Mouse (Mus musculus) cerebellum, adult 9-10 months (tissue): ENCODE data around the gene 2310057N15Rik.
"Not testable (repeated sequence)": the region's sequence is repeated elsewhere in the genome, so short reads cannot be mapped to it uniquely, and the experiment has no call there.

Experiments used
- DNase-seq: peaks from one replicate; pipeline ENCODE4 v3.0.0; 2022

The 2310057N15Rik gene

DNA sequence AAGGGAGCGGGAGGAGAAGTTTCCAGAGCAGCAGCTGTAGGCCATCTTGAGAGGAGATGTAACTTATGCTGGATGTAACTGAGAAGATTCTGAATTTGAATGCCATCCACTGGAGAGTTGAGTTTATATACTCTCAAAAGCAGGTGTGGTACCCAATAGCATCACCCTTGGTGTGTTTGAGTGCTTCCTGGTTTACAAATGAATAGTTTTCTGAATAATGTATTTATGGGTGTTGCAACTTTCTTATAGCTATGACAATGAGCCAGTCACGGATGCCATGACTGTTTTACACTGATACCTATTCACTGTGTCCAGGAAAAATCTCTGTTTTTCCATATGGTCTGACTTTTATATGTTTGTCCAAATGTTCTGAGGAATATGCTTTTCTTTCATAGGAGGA lies at the start of gene 2310057N15Rik:
Gene 2310057N15Rik (minus strand): TSS at position 101 of the 400 bp plus-strand sequence.
- DNase-seq = no peak

DNA sequence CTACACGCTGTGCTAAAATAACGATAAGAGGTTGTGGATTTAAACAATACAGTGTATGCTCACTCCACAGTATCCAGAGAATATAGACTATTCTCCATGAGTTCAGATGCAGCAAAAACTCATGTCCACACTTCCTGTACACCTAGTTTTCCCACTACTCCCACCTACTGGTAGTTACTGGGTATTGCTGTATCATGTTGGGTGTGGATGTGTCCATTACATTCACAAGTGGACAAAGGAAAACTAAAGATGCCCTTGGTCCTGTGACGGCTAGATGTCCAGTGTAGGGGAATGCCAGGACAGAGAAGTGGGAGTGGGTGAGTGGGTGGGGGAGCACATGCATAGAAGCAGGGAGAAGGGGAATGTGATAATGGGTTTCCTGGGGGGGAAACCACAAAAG lies 49.7 kb upstream of the 2310057N15Rik start:
- DNase-seq = peak; percentile 22

DNA sequence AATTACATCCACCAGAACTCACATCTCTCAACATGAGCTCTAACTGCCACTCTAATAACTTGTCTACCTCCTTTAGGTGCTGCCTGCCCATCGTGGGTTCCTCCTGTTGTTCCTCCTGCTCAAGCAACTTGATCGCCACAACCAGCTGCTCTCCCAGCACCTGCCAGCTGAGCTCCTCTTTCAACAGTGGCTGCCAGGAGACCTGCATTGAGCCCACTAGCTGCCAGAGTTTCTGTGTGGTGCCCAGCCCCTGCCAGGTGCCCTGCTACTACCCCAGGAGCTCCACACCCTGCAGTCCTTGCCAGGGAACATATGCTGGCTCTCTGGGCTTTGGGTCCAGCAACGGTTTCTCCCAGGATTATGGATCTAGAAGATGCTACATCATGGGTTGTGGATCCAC lies 46.1 kb upstream of the 2310057N15Rik start, which contains the start of gene Krtap15:
Gene Krtap15 (plus strand): TSS at position 150 of the 400 bp plus-strand sequence.
- no peak for DNase-seq

DNA sequence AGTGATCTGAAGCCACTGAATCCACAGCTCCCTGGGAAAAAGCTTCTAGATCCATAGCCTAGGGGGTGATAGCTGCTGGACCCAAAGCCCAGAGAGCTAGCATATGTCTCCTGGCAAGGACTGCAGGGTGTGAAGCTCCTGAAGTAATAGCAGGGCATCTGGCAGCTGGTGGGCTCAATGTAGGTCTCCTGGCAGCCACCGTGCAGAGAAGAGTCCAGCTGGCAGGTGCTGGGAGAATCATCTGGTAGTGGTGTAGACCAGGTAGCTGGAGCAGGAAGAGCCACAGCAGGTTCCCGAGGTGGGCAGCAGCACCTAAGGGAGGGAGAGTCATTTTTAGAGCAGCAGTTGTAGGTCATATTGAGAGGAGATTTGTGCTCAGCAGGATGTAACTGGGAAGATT lies 37.8 kb upstream of the 2310057N15Rik start, which contains the start of gene Gm20741:
Gene Gm20741 (minus strand): TSS at position 394 of the 400 bp plus-strand sequence.
- peak; percentile 72 for DNase-seq

DNA sequence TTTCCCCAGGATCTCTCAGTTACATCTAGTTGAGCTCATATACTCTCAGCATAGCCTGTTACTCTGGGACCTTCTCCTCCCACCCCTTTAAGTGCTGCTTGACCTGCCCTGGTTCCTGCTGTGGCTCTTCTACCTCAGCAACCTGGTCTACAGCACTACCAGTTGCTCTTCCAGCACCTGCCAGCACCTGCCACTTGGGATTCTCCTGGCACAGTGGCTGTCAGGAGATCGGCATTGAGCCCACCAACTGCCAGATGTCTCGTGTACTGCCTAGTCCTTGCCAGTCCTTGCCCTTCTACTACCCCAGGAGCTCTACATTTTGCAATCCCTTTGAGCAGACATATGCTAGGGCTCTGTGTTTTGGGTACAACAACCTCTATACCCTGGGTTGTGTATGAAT lies 12.8 kb upstream of the 2310057N15Rik start:
- no peak for DNase-seq

DNA sequence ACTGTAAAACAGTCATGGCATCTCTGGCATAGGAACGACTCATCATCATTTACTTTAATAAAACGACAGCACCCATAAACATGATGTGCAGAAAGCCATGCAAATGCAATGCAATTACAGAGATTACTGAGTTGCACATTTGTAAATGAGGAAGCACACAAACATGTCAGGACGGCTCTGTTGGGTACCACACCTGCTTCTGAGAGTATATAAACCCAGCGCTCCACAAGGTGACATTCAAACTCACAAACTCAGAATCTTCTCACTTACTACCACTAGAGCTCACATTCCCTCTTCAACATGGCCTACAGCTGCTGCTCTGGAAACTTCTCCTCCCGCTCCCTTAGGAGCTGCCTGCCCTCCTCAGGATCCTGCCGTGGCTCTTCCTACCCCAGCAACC lies 3.6 kb upstream of the 2310057N15Rik start, which contains the start of gene Gm5965:
Gene Gm5965 (plus strand): TSS at position 301 of the 400 bp plus-strand sequence.
- DNase-seq = no peak

DNA sequence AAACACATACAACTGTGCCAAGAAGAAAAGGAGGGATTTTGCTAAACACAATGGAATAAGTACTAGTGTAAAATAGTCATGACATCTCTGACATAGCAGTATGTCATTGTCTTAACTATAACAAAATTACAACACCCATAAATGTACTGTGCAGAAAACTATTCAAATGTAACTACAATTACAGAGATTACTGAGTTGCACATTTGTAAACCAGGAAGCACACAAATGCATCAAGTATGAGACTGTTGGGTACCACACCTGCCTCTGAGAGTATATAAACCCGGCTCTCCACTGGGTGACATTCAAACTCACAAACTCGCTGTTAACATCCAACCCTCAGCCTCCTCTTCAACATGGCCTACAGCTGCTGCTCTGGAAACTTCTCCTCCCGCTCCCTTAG lies 15.5 kb downstream of the 2310057N15Rik start, which contains the start of gene 2310034C09Rik:
Gene 2310034C09Rik (plus strand): TSS at position 301 of the 400 bp plus-strand sequence.
- DNase-seq = not testable (repeated sequence)

DNA sequence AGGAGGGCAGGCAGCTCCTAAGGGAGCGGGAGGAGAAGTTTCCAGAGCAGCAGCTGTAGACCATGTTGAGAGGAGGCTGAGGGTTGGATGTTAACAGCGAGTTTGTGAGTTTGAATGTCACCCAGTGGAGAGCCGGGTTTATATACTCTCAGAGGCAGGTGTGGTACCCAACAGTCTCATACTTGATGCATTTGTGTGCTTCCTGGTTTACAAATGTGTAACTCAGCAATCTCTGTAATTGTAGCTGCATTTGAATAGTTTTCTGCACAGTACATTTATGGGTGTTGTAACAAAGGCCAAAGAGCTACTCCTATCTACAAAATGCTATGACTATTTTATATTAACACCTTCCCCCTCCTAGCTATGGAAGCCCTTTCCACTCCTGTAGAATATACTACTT lies 22.5 kb downstream of the 2310057N15Rik start, which contains the start of gene Krtap13:
Gene Krtap13 (minus strand): TSS at position 101 of the 400 bp plus-strand sequence.
- not testable (repeated sequence) for DNase-seq

DNA sequence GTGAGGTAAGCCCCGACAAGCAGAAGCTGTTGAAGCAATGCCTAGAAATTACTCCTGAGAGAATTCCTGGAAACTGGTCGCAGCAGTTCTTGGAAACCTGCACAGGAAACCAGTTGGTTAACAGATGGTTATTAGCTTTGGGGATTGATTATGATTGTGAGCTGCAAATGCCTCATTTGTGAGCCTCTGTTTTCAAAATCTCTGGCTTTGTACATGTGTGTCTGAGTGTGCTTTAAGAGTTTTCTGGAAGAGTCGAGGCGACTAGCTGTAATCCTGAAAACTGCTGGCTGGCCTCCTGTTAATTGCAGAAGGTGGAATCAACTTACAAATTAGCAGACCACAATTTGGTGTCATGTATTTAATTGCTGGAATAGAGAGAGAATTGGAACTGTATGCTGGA lies 26.1 kb downstream of the 2310057N15Rik start:
- DNase-seq = no peak

DNA sequence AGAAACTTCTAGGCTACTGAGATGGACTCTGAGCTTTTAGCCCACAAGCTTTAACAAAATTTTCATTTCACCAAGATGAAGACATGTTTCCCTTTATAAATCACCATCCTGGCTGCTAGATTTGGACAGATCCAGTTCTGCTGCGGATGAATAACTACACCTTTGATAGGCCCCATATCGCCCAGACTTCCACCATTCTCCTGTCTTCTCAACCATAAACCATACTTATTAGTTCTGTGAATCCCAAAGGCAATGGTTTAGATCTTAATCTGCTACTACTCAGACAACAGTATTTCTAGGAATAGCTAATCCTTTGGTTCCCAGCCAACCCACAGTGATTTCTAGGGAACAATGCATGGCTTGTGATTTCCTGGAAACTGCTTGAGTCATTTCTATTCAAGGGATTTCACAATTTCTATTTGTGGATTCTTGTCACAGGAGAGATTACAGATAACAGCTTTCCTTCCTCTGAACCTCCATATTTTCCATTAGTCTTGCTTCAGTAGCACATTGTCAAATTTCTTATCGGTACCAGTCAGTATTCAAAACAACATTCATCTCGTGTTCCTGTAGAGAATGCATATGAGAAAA lies 29.2 kb downstream of the 2310057N15Rik start:
- DNase-seq = no peak

DNA sequence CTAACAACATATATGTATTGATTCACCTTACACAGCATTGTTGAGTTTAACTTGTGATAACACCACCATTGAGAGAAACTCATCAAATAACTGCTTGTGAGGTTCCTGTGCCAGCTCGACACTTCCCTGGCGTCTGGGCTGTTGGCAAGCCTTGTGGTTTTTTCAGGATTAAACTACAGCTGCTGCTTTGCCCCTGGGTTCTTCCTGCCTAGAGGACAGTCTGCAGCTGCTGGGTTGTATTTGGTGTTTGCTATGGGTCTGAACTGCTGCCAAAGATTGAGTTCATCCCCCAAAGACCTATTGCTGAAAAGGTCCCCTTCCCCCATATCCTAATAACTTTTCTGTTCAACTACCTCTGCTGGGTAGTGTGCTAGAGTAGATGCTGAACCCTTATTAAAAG lies 38.6 kb downstream of the 2310057N15Rik start:
- no peak for DNase-seq

DNA sequence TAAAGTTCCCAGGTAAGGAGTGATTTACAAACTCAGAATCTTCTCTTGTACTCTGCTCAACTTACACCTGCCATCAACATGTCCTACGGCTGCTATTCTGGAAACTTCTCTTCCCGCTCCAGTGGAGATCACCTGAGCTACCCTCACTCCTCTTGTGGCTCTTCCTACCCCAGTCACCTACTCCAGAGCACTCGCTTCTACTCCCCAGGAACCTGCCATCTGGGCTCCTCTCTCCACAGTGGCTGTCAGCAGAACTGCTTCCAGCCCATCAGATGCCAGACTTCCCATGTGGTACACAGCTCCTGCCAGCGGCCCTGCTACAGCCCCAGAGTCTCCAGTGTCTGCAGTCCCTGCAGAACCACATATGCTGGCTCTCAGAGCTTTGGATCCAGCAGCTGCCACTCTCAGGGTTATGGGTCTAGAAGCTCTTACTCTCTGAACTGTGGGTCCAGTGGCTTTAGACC lies 45.2 kb downstream of the 2310057N15Rik start, which contains the start of gene Krtap13-1:
Gene Krtap13-1 (plus strand): TSS at position 51 of the 464 bp plus-strand sequence.
- DNase-seq = peak; percentile 3
